In genomic region chr10:74098296-74098695, GRCm38 (mm10) we compare ENCODE assay signal across 19 mouse cellular contexts.
DNase-seq lines count a peak whose midpoint lies in the region; ATAC-seq lines count a peak whose summit lies in the region.
"Had no signal": no experiment of that assay in that cellular context is flagged by ENCODE, and none has a peak within 500 bp of the region (broad histone marks: within the 10 kb centered on the region; RNA-seq: fewer than 3 reads in every experiment).

No protein-coding gene starts in this region.

- no peak for DNase-seq in frontal cortex, postnatal 14 days (ENCODE audit: low spot score in 2 of 2)
- DNase-seq in right cerebral cortex, adult 18-20 months: peak; percentile 13
- no peak for DNase-seq in right cerebral cortex, postnatal 14 days
- peak; percentile 64 for DNase-seq in brain, adult 2 months (ENCODE audit: low read depth, low spot score)
- DNase-seq in layer of hippocampus, postnatal 14 days (ENCODE audit: low spot score in 2 of 2): no peak
- DNase-seq: adrenal gland, postnatal 10 days; adrenal gland, postnatal 25 days; cerebellum, adult 11 months; cerebellum, adult 18-20 months; cerebellum, adult 8-10 months; cerebellum, adult 9-11 months; cerebellum, postnatal 14 days; cerebellum, postnatal 36 days; embryo, embryonic 11 days had no signal

- peak; percentile 95 for ATAC-seq in frontal cortex, adult (ENCODE audit: low TSS enrichment)
- ATAC-seq: activated CD4-positive, CD25-positive, alpha-beta regulatory T cell, adult 4 months; forebrain, embryonic 14.5 days; forebrain, embryonic 16.5 days; Patski had no signal

Comparison
In these comparisons a context has a peak if more than half of its experiments do, and no peak if none do; other contexts are left out.
1. DNase-seq: peak in right cerebral cortex, adult 18-20 months (single experiment) and brain, adult 2 months (single experiment); none in frontal cortex, postnatal 14 days (0 of 2), right cerebral cortex, postnatal 14 days (single experiment) and layer of hippocampus, postnatal 14 days (0 of 2).